Mouse (Mus musculus) stomach, embryonic 16.5 days (tissue): Measurements from ENCODE around the gene Smarcc2. TPM values are rescaled to one million over a fixed set of nuclear protein-coding genes. Genes with fewer than 3 reads are reported as not detected.
"Not testable (repeated sequence)": the region's sequence is repeated elsewhere in the genome, so short reads cannot be mapped to it uniquely, and the experiment has no call there.

ENCODE experiments used
- ATAC-seq: fragments of 200-750 bp; cut with Nextera tagmentation; 2 replicates; pipeline ENCODE4 v1.8.0; 2017; ENCODE audit warnings: moderate number of reproducible peaks, moderate TSS enrichment; ENCODE audit not compliant: insufficient read depth, low FRiP score
- H3K27ac ChIP-seq: fragments of 300-500 bp; sonication (generic); 2 replicates; pipeline ENCODE4 v1.5.1; 2014; ENCODE audit warnings: low read length
- H3K27me3 ChIP-seq: fragments of 300-500 bp; sonication (generic); 2 replicates; pipeline ENCODE4 v1.6.1; 2014; ENCODE audit warnings: low read length, control low read depth, mixed read lengths; ENCODE audit not compliant: control insufficient read depth, insufficient read depth
- H3K36me3 ChIP-seq: fragments of 300-500 bp; sonication (generic); 2 replicates; pipeline ENCODE4 v1.6.1; 2014; ENCODE audit warnings: low read length; ENCODE audit not compliant: control insufficient read depth, insufficient read depth
- H3K4me1 ChIP-seq: fragments of 300-500 bp; sonication (generic); 2 replicates; pipeline ENCODE4 v1.6.1; 2014; ENCODE audit warnings: low read length, control low read depth, mixed read lengths; ENCODE audit not compliant: control insufficient read depth, insufficient read depth
- H3K4me2 ChIP-seq: fragments of 300-500 bp; sonication (generic); 2 replicates; pipeline ENCODE4 v1.6.1; 2014; ENCODE audit warnings: low read depth, low read length, mixed read lengths
- H3K4me3 ChIP-seq: fragments of 300-500 bp; sonication (generic); replicated peaks from 2 replicates; pipeline ENCODE4 v1.5.1; 2014; ENCODE audit warnings: mild to moderate bottlenecking, low read length
- H3K9ac ChIP-seq: fragments of 300-500 bp; sonication (generic); 2 replicates; pipeline ENCODE4 v1.6.1; 2014; ENCODE audit warnings: low read length
- H3K9me3 ChIP-seq: fragments of 300-500 bp; sonication (generic); replicated peaks from 2 replicates; pipeline ENCODE4 v1.6.1; 2016; ENCODE audit warnings: low read length, control low read depth; ENCODE audit not compliant: control insufficient read depth
- WGBS: fragments of 180-500 bp; shearing (Covaris S2); extraction: QIAGEN DNeasy Blood & Tissue Kit; methylation state at CpG from one replicate; pipeline ENCODE4 v1.1.7; 2014; 5-methylcytosine and 5-hydroxymethylcytosine counted together
- polyA plus RNA-seq: library from polyadenylated mRNA; unstranded; fragments of >200 nt; fragmentation: Nextera tagmentation; extraction: Ambion mirVana; gene quantifications from 2 replicates; pipeline ENCODE4 v1.2.1, GENCODE M21; 2015

The Smarcc2 gene
- polyA plus RNA-seq, 1 experiment from 2014 or later, result 62.4 TPM

DNA sequence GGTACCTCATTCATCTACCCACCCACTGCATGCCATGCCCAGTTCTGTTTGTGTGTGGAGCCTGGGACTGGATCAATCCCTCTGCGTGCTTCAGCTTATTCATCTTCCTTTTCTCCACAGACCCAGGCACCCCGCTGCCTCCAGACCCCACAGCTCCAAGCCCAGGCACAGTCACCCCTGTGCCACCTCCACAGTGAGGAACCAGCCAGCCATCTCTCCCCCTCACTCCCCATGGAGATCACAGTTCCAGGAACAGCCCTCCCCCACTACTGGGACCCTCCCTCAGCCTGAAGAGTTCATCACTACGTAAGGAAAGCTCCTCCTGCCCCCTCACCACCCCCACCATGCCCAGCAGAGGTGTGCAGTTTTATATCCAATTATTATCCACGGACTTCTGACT is 29.7 kb downstream of the Smarcc2 start:
- H3K4me3 ChIP-seq, result no peak overlapping the region
- H3K4me2 ChIP-seq, result no peak overlapping the region
- peaks cover 23% of the 10 kb centered on the region for H3K4me1 ChIP-seq
- H3K9me3 ChIP-seq, result no peaks in the 10 kb centered on the region
- peak overlapping the region; percentile 49; the same call in 1 of the 2 replicates for H3K27ac ChIP-seq
- H3K36me3 ChIP-seq, result peaks cover 28% of the 10 kb centered on the region
- H3K27me3 ChIP-seq, result no peaks in the 10 kb centered on the region
- H3K9ac ChIP-seq, result no peak overlapping the region
- 68% methylated on average over 4 of the region's 4 CpGs for WGBS
- ATAC-seq, result no peak

GRCm38 (mm10) chr10:128489380-128489779 is 30.3 kb downstream of the Smarcc2 start:
- H3K4me2 ChIP-seq, result no peak overlapping the region; the same call in 1 of the 2 replicates
- H3K27me3 ChIP-seq, result no peaks in the 10 kb centered on the region
- H3K9ac ChIP-seq, result peak overlapping the region; percentile 62
- H3K4me1 ChIP-seq, result peaks cover 23% of the 10 kb centered on the region
- WGBS, result 44% methylated on average over 5 of the region's 5 CpGs
- H3K9me3 ChIP-seq, result no peaks in the 10 kb centered on the region
- H3K36me3 ChIP-seq, result peaks cover 25% of the 10 kb centered on the region
- H3K4me3 ChIP-seq, result no peak overlapping the region
- peak overlapping the region; percentile 99 for H3K27ac ChIP-seq
- no peak for ATAC-seq

- peak overlapping the region; percentile 27; the same call in 1 of the 2 replicates for H3K4me2 ChIP-seq
- H3K36me3 ChIP-seq, result peaks cover 25% of the 10 kb centered on the region
- 33% methylated on average over 4 of the region's 4 CpGs for WGBS
- H3K9me3 ChIP-seq, result no peaks in the 10 kb centered on the region
- no peak for ATAC-seq
- peak overlapping the region; percentile 62 for H3K9ac ChIP-seq
- H3K4me1 ChIP-seq, result peaks cover 27% of the 10 kb centered on the region
- no peaks in the 10 kb centered on the region for H3K27me3 ChIP-seq
- H3K27ac ChIP-seq, result peak overlapping the region; percentile 99
- H3K4me3 ChIP-seq, result 0 out of 2 replicates have a peak overlapping the region, but pooled peaks have one; percentile 5
Observed at GRCm38 (mm10) chr10:128489785-128490184, 30.7 kb downstream of the Smarcc2 start.

- Histone ChIP-seq H3K4me3 (0 out of 2 replicates have a peak overlapping the region, but pooled peaks have one; percentile 5), H3K9ac (peak overlapping the region; percentile 62), H3K9me3 (no peaks in the 10 kb centered on the region), H3K27me3 (no peaks in the 10 kb centered on the region), H3K36me3 (peaks cover 25% of the 10 kb centered on the region), H3K4me1 (peaks cover 31% of the 10 kb centered on the region), H3K27ac (peak overlapping the region; percentile 99), H3K4me2 (peak overlapping the region; percentile 76; the same call in 1 of the 2 replicates)
- WGBS, result 24% methylated on average over 5 of the region's 5 CpGs
- no peak for ATAC-seq
Observed at GRCm38 (mm10) chr10:128490232-128490631, 31.2 kb downstream of the Smarcc2 start.

DNA sequence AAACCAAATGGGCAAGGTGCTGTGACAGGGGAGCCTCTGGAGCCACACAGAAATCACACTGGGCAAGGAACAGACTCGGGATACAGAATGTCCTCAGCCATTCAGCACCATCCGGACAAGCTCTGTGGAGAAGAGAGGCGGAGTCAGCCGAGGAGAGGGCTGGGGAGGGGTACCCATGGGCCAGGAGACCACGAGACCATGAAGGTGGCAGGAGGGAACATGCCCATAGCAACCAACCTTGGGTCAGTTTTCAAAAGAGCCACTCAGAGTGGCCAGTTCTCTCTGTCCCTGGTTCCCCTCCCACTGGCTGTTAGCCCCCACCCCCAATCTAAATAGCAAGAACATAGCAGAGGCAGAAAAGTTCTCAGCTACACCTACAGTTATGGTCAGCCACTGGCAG is 31.9 kb downstream of the Smarcc2 start:
- WGBS, result 36% methylated on average over 5 of the region's 5 CpGs
- Histone ChIP-seq H3K4me3 (peak overlapping the region; percentile 73), H3K36me3 (peaks cover 21% of the 10 kb centered on the region; the same call in 1 of the 2 replicates), H3K4me2 (peak overlapping the region; percentile 76), H3K9me3 (no peaks in the 10 kb centered on the region), H3K27me3 (no peaks in the 10 kb centered on the region), H3K27ac (peak overlapping the region; percentile 99), H3K9ac (peak overlapping the region; percentile 93), H3K4me1 (peaks cover 31% of the 10 kb centered on the region)
- no peak for ATAC-seq

DNA sequence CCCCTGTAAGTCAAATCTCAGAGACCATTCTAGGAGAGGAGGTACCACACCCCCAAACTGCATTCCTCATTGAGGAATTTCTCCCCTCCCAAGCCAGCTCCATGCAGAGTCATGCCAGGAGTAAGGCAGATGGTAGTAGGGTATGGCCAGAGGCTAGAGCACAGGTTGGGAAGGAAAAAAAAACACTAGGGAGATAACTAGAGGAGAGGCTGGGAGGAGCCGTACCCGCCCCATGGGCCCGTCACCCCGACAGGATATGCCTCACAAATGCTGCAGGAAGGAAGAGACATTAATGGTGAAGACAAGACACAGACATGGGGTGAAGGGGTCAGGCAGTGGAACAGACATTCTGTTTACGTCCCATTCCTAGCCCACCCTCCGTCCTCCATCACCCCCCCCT is 32.4 kb downstream of the Smarcc2 start:
- H3K36me3 ChIP-seq, result peaks cover 21% of the 10 kb centered on the region; the same call in 1 of the 2 replicates
- H3K27me3 ChIP-seq, result no peaks in the 10 kb centered on the region
- H3K9ac ChIP-seq, result peak overlapping the region; percentile 93
- 22% methylated on average over 6 of the region's 6 CpGs for WGBS
- H3K4me3 ChIP-seq, result peak overlapping the region; percentile 73
- peak overlapping the region; percentile 76 for H3K4me2 ChIP-seq
- no peak for ATAC-seq
- H3K4me1 ChIP-seq, result peaks cover 31% of the 10 kb centered on the region
- H3K27ac ChIP-seq, result peak overlapping the region; percentile 99
- no peaks in the 10 kb centered on the region for H3K9me3 ChIP-seq

DNA sequence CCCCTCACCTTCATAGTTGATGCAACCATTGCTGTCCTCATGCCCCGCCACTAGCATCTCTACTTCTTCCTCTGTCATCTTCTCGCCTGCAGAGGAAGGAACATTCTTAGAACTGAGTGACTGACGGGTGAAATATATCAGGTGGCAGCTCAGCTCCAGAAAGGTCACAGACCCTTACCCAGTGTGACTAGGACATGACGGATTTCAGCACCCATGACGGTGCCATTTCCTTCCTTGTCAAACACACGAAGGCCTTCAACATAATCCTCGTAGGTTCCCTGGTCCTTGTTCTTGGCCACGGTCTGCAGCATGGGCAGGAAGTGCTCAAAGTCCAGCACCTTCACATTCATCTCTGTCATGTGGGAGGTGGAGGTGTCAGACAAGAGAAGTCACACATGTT is 33.0 kb downstream of the Smarcc2 start:
- not testable (repeated sequence) for ATAC-seq, H3K27me3 ChIP-seq, H3K9me3 ChIP-seq
- Histone ChIP-seq H3K9ac (peak overlapping the region; percentile 93), H3K4me1 (peaks cover 32% of the 10 kb centered on the region), H3K36me3 (peaks cover 21% of the 10 kb centered on the region; the same call in 1 of the 2 replicates), H3K27ac (peak overlapping the region; percentile 99), H3K4me3 (peak overlapping the region; percentile 73), H3K4me2 (peak overlapping the region; percentile 76)
- 33% methylated on average over 7 of the region's 8 CpGs for WGBS

DNA sequence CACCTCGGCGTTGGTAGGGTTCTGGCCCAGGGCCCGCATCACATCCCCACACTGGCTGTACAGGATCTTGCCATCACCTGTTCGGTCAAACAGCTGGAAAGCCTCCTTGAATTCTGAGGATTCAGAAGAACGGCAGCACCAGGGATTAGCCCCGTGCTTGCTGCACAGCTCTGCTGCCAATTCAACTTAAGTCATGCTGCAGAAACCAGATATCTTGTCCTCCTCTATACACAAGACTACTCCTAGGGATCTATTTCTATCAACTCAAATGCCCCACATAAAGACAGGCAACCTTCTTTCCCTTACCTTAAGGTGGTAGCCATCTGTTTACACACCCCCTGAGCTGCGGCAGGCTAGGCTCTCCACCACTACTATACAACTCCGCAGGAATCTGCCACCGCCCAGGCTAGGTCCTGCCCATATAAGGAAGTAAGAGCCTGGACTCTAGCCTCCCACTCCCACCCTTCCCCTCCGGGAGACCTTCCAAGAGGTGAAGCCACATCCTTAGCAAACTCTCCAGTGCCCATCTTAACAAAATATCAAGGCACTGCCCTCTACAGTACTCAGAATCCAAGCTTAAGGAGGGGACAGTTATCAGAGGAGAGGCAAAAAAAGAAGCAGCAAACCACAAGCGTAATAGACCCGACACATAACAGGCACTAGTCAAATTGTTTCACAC is 33.7 kb downstream of the Smarcc2 start:
- Histone ChIP-seq H3K4me3 (peak overlapping the region; percentile 73), H3K4me1 (peaks cover 37% of the 10 kb centered on the region), H3K27me3 (no peaks in the 10 kb centered on the region), H3K9me3 (no peaks in the 10 kb centered on the region), H3K36me3 (peaks cover 16% of the 10 kb centered on the region; the same call in 1 of the 2 replicates), H3K27ac (peak overlapping the region; percentile 99), H3K9ac (peak overlapping the region; percentile 93), H3K4me2 (peak overlapping the region; percentile 76)
- WGBS, result 10% methylated on average over 12 of the region's 12 CpGs
- ATAC-seq, result peak; percentile 75

- Histone ChIP-seq H3K27me3 (no peaks in the 10 kb centered on the region), H3K27ac (peak overlapping the region; percentile 99), H3K36me3 (peaks cover 11% of the 10 kb centered on the region; the same call in 1 of the 2 replicates), H3K4me1 (peaks cover 40% of the 10 kb centered on the region), H3K9ac (peak overlapping the region; percentile 93), H3K4me2 (peak overlapping the region; percentile 76), H3K4me3 (peak overlapping the region; percentile 73), H3K9me3 (no peaks in the 10 kb centered on the region)
- under 1% methylated on average over 12 of the region's 12 CpGs for WGBS
- ATAC-seq, result peak; percentile 14
Observed at GRCm38 (mm10) chr10:128493319-128493694, 34.3 kb downstream of the Smarcc2 start.
